Mouse (Mus musculus) intestine, postnatal 0 days (tissue): Measurements from ENCODE around the gene Defb18. TPM values are rescaled to one million over a fixed set of nuclear protein-coding genes. Genes with fewer than 3 reads are reported as not detected.

Source experiments
- ATAC-seq: fragments of 200-750 bp; cut with Nextera tagmentation; 2 replicates; pipeline ENCODE4 v1.8.0; 2017; ENCODE audit warnings: mild to moderate bottlenecking, moderate TSS enrichment, moderate library complexity
- H3K27ac ChIP-seq: fragments of 300-500 bp; sonication (generic); 2 replicates; pipeline ENCODE4 v1.5.1; 2014; ENCODE audit warnings: mild to moderate bottlenecking, low read depth, low read length, moderate library complexity
- H3K27me3 ChIP-seq: fragments of 300-500 bp; sonication (generic); replicated peaks from 2 replicates; pipeline ENCODE4 v1.6.1; 2014; ENCODE audit warnings: low read length, mixed read lengths; ENCODE audit not compliant: control insufficient read depth, insufficient read depth
- H3K36me3 ChIP-seq: fragments of 300-500 bp; sonication (generic); 2 replicates; pipeline ENCODE4 v1.6.1; 2014; ENCODE audit warnings: mild to moderate bottlenecking, moderate library complexity; ENCODE audit not compliant: control insufficient read depth, insufficient read depth
- H3K4me1 ChIP-seq: fragments of 300-500 bp; sonication (generic); replicated peaks from 2 replicates; pipeline ENCODE4 v1.6.1; 2014; ENCODE audit warnings: antibody characterized with exemption, low read length, mixed read lengths; ENCODE audit not compliant: control insufficient read depth, insufficient read depth
- H3K4me2 ChIP-seq: fragments of 300-500 bp; sonication (generic); replicated peaks from 2 replicates; pipeline ENCODE4 v1.6.1; 2014; ENCODE audit warnings: low read depth, mild to moderate bottlenecking, moderate library complexity
- H3K4me3 ChIP-seq: fragments of 300-500 bp; sonication (generic); 2 replicates; pipeline ENCODE4 v1.5.1; 2014; ENCODE audit warnings: low read depth, low read length
- H3K9ac ChIP-seq: fragments of 300-500 bp; sonication (generic); 2 replicates; pipeline ENCODE4 v1.6.1; 2014; ENCODE audit warnings: mild to moderate bottlenecking, low read depth, low read length
- H3K9me3 ChIP-seq: fragments of 300-500 bp; sonication (generic); 2 replicates; pipeline ENCODE4 v1.6.1; 2016; ENCODE audit warnings: mixed run types; ENCODE audit not compliant: control insufficient read depth
- CTCF ChIP-seq: sonication (generic); IDR thresholded peaks from 2 replicates; pipeline ENCODE4 v1.5.1; 2016; ENCODE audit warnings: low read depth, mild to moderate bottlenecking, control low read depth, antibody characterized with exemption, moderate library complexity
- WGBS: fragments of 180-500 bp; shearing (Covaris S2); extraction: QIAGEN DNeasy Blood & Tissue Kit; methylation state at CpG from one replicate; pipeline ENCODE4 v1.1.7; 2014; 5-methylcytosine and 5-hydroxymethylcytosine counted together
- polyA plus RNA-seq: library from polyadenylated mRNA; unstranded; fragments of >200 nt; fragmentation: Nextera tagmentation; extraction: Ambion mirVana; gene quantifications from 2 replicates; pipeline ENCODE4 v1.2.1, GENCODE M21; 2015

Defb18 gene
- polyA plus RNA-seq, 1 experiment from 2014 or later = not detected

DNA sequence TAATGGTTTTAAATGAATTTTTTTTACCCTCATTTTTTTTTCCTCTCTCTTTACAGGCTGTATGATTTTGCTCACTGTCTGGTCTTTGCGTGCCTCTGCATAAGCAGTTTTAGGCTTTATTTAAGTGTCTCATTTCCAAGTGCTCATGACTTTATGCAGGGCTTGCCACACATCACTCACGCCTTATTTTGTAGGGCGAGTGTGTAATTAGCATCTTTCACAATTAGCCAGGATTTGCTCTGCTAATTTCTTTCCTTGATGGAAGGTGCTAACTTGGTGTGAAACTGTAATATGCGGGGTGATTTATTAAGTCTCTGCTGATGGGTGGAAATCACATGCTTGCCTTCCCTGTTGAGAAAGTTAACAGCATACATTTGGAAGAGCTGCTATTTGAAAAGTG lies 45.5 kb downstream of the Defb18 start:
- Histone ChIP-seq H3K9me3 (no peaks in the 10 kb centered on the region), H3K4me1 (no peaks in the 10 kb centered on the region), H3K4me3 (no peak overlapping the region), H3K27me3 (no peaks in the 10 kb centered on the region), H3K36me3 (no peaks in the 10 kb centered on the region), H3K4me2 (no peak overlapping the region), H3K9ac (no peak overlapping the region), H3K27ac (no peak overlapping the region)
- 52% methylated on average over 4 of the region's 4 CpGs for WGBS
- ATAC-seq = no peak
- no peak for TF ChIP-seq CTCF

DNA sequence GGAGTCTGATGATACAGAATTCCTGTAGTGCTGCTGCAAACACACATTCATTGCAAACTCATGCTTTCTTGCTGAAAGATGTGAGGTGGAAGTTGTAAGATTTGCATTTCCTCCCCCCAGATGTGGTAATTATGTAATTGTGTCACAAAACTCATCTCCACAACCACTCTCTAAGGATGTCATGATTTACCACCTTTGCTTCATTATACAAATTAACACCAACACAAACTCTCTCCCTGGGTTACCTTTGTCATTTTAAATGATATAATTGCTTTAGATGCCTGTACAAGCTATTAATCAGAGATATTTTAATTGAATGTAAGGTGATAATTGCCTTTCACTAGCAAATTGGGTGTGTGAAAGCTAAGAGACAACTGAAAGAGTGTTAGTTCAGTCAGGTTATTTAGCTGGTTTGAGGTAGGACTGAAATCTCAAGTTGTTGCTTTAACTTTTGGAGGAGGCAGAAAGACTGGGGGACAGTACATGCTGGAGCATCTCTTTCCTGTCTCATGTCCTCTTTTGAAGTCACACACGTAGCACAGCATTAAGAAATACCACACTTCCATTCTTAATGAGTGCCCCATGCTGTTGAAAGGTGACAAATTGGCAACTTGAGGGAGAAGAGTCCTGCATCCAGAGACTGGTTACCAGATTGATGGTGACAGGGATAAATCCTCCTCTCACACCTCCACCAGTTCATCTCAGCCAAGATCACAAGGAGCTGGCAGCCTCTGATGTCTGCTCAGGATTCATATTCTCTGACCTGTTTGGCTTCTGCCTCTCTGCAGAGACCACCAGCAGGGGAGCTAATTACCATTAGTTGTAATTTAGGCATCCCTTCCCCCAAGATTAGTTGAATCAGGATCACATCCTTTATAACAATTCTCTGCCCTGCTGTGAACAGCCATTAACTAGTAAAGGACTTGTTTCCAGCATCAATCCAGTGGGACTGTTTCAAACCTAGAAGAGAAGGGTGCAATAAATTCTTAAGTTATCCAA lies 46.2 kb downstream of the Defb18 start:
- Histone ChIP-seq H3K9ac (no peak overlapping the region), H3K4me2 (no peak overlapping the region), H3K27me3 (no peaks in the 10 kb centered on the region), H3K4me1 (no peaks in the 10 kb centered on the region), H3K9me3 (no peaks in the 10 kb centered on the region), H3K36me3 (no peaks in the 10 kb centered on the region), H3K4me3 (no peak overlapping the region), H3K27ac (no peak overlapping the region)
- no peak for ATAC-seq
- no peak for TF ChIP-seq CTCF
- 26% methylated on average over 1 of the region's 1 CpGs for WGBS

Other genes starting within 250 kb of the Defb18 start
- not detected in 2 replicates for gene Crisp4, start 91.5 kb downstream of the Defb18 start, polyA plus RNA-seq
- gene Defb41, start 27.7 kb upstream of the Defb18 start, polyA plus RNA-seq = not detected in 2 replicates